Mouse (Mus musculus) forebrain, embryonic 11.5 days (tissue): ENCODE measurements around the gene Trim17. TPM values are rescaled to one million over a fixed set of nuclear protein-coding genes. Genes with fewer than 3 reads are reported as not detected.

Source experiments
- ATAC-seq: fragments of 200-750 bp; cut with Nextera tagmentation; replicated peaks from 2 replicates; pipeline ENCODE4 v1.8.0; 2017; ENCODE audit warnings: moderate TSS enrichment; ENCODE audit not compliant: low FRiP score
- DNase-seq: peaks from one replicate; pipeline ENCODE4 v3.0.0-alpha.2; 2017; ENCODE audit warnings: low spot score
- H3K27ac ChIP-seq: fragments of 300-500 bp; sonication (generic); 2 replicates; pipeline ENCODE4 v1.5.1; 2014; ENCODE audit warnings: low read depth, low read length
- H3K27me3 ChIP-seq: fragments of 300-500 bp; sonication (generic); 2 replicates; pipeline ENCODE4 v1.6.1; 2014; ENCODE audit warnings: mild to moderate bottlenecking, low read length, mixed read lengths; ENCODE audit not compliant: control insufficient read depth, insufficient read depth
- H3K36me3 ChIP-seq: fragments of 300-500 bp; sonication (generic); 2 replicates; pipeline ENCODE4 v1.6.1; 2014; ENCODE audit warnings: mild to moderate bottlenecking, low read length, moderate library complexity, mixed read lengths; ENCODE audit not compliant: control insufficient read depth, insufficient read depth
- H3K4me1 ChIP-seq: fragments of 300-500 bp; sonication (generic); replicated peaks from 2 replicates; pipeline ENCODE4 v1.6.1; 2014; ENCODE audit warnings: low read length, mixed read lengths; ENCODE audit not compliant: control insufficient read depth, insufficient read depth
- H3K4me2 ChIP-seq: fragments of 300-500 bp; sonication (generic); 2 replicates; pipeline ENCODE4 v1.6.1; 2014; ENCODE audit warnings: low read depth, mild to moderate bottlenecking, low read length, moderate library complexity, mixed read lengths; ENCODE audit not compliant: severe bottlenecking
- H3K4me3 ChIP-seq: fragments of 300-500 bp; sonication (generic); 2 replicates; pipeline ENCODE4 v1.5.1; 2014; ENCODE audit warnings: low read depth, low read length
- H3K9ac ChIP-seq: fragments of 300-500 bp; sonication (generic); 2 replicates; pipeline ENCODE4 v1.6.1; 2014; ENCODE audit warnings: low read length
- H3K9me3 ChIP-seq: fragments of 300-500 bp; sonication (generic); 2 replicates; pipeline ENCODE4 v1.6.1; 2016; ENCODE audit warnings: low read length, mixed read lengths; ENCODE audit not compliant: control insufficient read depth
- WGBS: fragments of 180-500 bp; shearing (Covaris S2); extraction: QIAGEN DNeasy Blood & Tissue Kit; methylation state at CpG from one replicate; pipeline ENCODE4 v1.1.7; 2014; 5-methylcytosine and 5-hydroxymethylcytosine counted together
- polyA plus RNA-seq: library from polyadenylated mRNA; unstranded; fragments of >200 nt; fragmentation: Nextera tagmentation; extraction: Ambion mirVana; gene quantifications from 2 replicates; pipeline ENCODE4 v1.2.1, GENCODE M21; 2014

The Trim17 gene
- polyA plus RNA-seq, 1 experiment from 2014 or later: 0.75 TPM

DNA sequence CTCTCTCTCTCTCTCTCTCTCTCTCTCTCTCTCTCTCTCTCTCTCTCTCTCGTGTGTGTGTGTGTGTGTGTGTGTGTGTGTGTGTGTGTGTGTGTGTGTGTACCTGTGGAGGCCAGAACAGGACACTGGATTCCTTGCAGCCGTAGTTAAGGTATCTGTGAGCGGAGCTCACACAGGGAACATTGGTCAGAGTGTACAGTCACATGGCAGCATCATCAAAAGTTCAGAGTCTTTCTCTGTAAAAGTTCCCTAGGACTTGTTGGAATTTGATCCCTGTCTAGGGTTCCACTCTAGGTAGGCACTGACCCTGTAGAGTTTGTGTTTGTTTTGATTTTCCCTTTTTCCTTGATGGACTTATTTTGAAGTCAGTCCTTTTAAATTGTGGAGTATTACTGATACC lies 27.8 kb upstream of the Trim17 start:
- 87% methylated on average over 2 of the region's 3 CpGs for WGBS
- Histone ChIP-seq H3K27ac (no peak overlapping the region), H3K9me3 (no peaks in the 10 kb centered on the region), H3K9ac (no peak overlapping the region), H3K4me3 (no peak overlapping the region), H3K4me2 (no peak overlapping the region), H3K27me3 (no peaks in the 10 kb centered on the region), H3K36me3 (peaks cover under 1% of the 10 kb centered on the region; the same call in 1 of the 2 replicates), H3K4me1 (no peaks in the 10 kb centered on the region)
- ATAC-seq (no peak), DNase-seq (no peak)

DNA sequence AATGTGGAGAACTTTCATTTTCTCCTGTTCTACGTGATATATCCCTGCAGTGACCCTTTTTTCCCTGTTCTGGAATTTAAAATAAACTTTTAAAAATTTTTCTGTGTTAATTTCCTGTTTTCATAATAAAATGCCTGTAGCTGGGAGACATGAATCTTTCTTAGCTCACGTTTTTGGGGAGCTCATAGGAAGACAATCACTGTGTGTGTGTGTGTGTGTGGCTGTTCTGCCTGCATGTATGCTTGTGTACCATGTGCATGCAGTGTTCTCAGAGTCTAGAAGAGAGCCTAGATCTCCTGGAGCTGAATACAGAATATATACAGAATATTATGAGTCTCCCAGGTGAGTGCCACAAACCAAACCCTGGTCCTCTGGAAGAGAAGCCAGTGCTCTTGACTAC lies 27.4 kb upstream of the Trim17 start:
- H3K36me3 ChIP-seq: peaks cover 4% of the 10 kb centered on the region; the same call in 1 of the 2 replicates

DNA sequence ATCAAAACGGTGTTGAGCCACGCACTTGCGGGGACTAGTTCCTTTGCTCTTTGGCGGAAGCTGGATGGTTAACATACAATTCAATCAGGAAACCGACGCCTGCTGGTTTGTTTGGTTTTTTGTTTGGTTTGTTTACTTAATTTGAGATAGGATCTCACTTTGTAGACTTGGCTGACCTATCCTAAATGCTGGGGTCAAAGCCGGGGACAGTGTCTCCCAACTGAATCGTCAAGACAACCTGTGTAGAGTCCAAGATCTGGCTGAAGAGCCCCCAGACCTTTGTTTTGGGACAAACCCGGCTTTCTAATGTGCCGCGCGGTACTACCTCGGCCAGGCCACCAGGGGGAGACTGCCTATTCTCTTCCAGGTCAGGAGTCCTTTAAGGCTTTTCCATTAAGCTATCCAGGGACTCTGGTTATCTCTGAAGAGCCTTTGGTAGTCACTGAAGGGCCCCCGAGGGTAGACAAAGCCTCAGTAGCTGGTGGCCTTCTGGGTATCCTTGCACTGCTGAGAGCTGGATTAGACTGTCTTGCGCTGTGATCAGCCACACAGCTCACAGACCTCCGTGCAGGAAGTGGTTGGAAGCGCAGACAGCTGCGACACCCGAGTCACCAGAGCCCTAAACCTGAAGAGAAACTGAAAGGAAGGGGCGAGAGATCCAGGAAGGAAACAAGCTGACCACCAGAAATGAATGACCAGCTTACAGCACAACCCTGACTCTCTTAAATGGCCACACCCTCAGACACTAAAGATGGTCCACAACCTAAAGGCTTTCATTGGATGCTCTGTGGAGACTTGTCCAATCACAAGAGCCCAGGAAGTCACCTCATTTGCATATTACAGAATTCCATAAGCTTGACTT lies 26.5 kb upstream of the Trim17 start:
- H3K4me3 ChIP-seq: no peak overlapping the region
- peak; percentile 88 for DNase-seq
- no peak overlapping the region for H3K27ac ChIP-seq
- H3K4me1 ChIP-seq: no peaks in the 10 kb centered on the region
- no peaks in the 10 kb centered on the region for H3K27me3 ChIP-seq
- no peaks in the 10 kb centered on the region for H3K9me3 ChIP-seq
- H3K36me3 ChIP-seq: peaks cover 8% of the 10 kb centered on the region; the same call in 1 of the 2 replicates
- H3K9ac ChIP-seq: 0 out of 2 replicates have a peak overlapping the region, but pooled peaks have one; percentile 2
- ATAC-seq: peak; percentile 72
- WGBS: 41% methylated on average over 20 of the region's 20 CpGs
- H3K4me2 ChIP-seq: 0 out of 2 replicates have a peak overlapping the region, but pooled peaks have one; percentile 0

More for the DNA sequence above, 27.4 kb upstream of the Trim17 start:
- H3K4me2 ChIP-seq: no peak overlapping the region
- DNase-seq (no peak), ATAC-seq (no peak)
- no peak overlapping the region for H3K27ac ChIP-seq
- H3K9ac ChIP-seq: no peak overlapping the region
- WGBS: 84% methylated on average over 2 of the region's 2 CpGs
- no peaks in the 10 kb centered on the region for H3K4me1 ChIP-seq
- H3K27me3 ChIP-seq: no peaks in the 10 kb centered on the region
- H3K9me3 ChIP-seq: no peaks in the 10 kb centered on the region
- H3K4me3 ChIP-seq: no peak overlapping the region

DNA sequence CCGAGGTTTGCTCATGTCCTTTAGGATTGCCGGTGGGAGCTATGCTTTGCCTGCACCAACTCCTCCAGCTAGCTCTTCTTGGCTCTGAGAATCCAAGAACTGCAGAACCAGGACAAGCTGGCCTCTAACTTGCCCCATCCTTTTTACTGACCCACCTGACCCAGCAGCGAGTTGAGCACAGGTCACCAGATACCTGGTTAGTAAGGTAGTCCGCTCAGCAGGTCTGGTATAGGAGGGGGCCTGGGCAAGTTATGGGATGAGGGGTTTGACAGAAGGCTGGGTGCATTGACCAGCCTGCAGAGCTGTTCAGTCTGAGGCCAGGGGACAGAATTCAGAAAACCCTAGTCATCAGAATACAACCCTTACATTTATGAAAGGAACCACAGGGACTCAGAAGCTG lies 25.4 kb upstream of the Trim17 start:
- Histone ChIP-seq H3K9me3 (no peaks in the 10 kb centered on the region), H3K36me3 (peaks cover 11% of the 10 kb centered on the region; the same call in 1 of the 2 replicates), H3K27ac (no peak overlapping the region), H3K9ac (no peak overlapping the region), H3K4me3 (no peak overlapping the region), H3K4me2 (no peak overlapping the region), H3K27me3 (no peaks in the 10 kb centered on the region), H3K4me1 (no peaks in the 10 kb centered on the region)
- DNase-seq (no peak), ATAC-seq (no peak)
- 80% methylated on average over 4 of the region's 4 CpGs for WGBS

DNA sequence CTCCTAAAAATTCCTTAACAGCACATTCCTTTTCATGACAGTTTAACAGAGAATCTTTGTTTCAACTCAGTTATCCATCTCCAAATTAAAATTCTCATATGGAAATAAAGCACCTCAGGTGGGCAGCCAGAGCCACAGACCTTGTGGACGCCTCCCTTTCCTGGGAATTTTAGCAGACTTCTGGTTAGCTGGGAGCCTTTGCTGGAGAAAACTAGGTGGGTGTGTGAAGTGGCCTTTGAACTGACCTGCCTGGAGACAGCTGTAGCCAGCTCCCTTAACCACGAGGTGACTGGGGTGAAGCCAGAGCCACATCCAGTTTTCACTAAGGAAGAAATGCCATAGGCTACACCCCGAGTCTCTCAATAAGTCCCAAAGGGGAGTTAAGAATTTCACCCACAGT lies 24.8 kb upstream of the Trim17 start:
- H3K4me2 ChIP-seq: no peak overlapping the region
- H3K27ac ChIP-seq: no peak overlapping the region
- 57% methylated on average over 3 of the region's 3 CpGs for WGBS
- no peak overlapping the region for H3K4me3 ChIP-seq
- no peaks in the 10 kb centered on the region for H3K27me3 ChIP-seq
- DNase-seq: no peak
- H3K4me1 ChIP-seq: no peaks in the 10 kb centered on the region
- H3K9ac ChIP-seq: no peak overlapping the region
- no peak for ATAC-seq
- peaks cover 11% of the 10 kb centered on the region; the same call in 1 of the 2 replicates for H3K36me3 ChIP-seq
- H3K9me3 ChIP-seq: no peaks in the 10 kb centered on the region

DNA sequence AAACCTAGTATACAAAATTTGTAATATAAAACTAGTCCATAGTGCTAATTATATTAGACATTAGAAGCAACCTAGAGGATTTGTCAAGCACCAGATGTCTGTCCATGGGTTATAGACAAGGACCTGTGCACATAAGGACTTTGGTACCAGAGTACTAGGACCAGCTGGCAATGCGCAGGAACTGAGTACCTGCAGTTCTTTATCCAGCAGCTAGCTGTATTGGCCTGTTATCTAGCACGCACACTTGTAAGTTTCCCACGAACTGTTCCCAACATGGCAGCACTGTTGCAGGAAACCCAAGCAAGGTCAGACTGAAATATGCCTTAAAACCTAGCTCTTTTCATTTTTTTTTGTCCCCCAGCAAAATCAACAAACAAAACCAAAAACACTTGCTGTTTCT lies 24.2 kb upstream of the Trim17 start:
- ATAC-seq (no peak), DNase-seq (no peak)
- Histone ChIP-seq H3K27ac (no peak overlapping the region), H3K27me3 (no peaks in the 10 kb centered on the region), H3K36me3 (peaks cover 11% of the 10 kb centered on the region; the same call in 1 of the 2 replicates), H3K4me1 (no peaks in the 10 kb centered on the region), H3K4me3 (no peak overlapping the region), H3K9ac (no peak overlapping the region), H3K4me2 (no peak overlapping the region), H3K9me3 (no peaks in the 10 kb centered on the region)
- WGBS: 96% methylated on average over 3 of the region's 3 CpGs

DNA sequence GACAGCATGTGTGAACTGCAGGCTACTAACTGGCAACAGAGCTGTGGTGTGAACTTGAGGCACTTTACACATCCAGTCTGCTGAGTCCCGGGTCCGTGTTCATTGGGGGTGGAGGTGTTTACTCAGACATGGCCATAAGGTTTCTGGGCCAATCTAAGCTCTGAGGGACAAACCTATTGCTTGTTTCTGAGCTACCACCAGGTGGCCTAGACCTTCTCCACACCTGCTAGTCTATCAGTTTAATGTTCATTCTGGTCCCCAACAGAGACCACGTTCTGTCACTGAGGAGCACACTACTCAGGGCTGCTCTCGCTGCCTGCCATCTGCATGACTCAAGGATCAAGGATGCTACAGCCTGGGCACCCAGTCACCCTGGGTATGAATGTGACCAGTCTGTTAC lies 22.9 kb upstream of the Trim17 start:
- no peak overlapping the region for H3K9ac ChIP-seq
- no peaks in the 10 kb centered on the region for H3K4me1 ChIP-seq
- H3K27ac ChIP-seq: no peak overlapping the region
- no peaks in the 10 kb centered on the region for H3K9me3 ChIP-seq
- no peak overlapping the region for H3K4me3 ChIP-seq
- no peak overlapping the region for H3K4me2 ChIP-seq
- no peaks in the 10 kb centered on the region for H3K27me3 ChIP-seq
- 78% methylated on average over 4 of the region's 4 CpGs for WGBS
- peaks cover 14% of the 10 kb centered on the region for H3K36me3 ChIP-seq
- ATAC-seq: no peak
- DNase-seq: no peak

DNA sequence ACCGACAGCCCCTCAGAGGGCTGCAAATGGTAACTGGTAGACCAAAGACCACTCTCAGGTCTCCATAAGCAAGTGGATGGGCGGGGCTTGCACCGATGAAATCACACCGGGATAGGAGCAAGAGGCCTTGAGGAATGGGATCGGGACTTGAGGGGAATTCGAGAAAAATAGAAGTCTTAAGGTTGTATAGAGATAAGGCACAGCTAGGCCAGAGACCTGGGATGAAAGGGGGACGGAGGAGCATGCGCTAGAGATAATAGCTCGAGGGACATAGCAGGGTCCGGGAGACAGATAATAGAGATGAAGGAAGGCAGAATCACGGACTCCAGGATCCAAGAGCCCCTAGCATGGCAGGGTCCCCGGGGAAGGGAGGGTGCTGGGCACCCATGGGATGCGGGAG lies 16.6 kb upstream of the Trim17 start:
- H3K9me3 ChIP-seq: no peaks in the 10 kb centered on the region
- peak overlapping the region; percentile 97 for H3K9ac ChIP-seq
- H3K4me3 ChIP-seq: peak overlapping the region; percentile 92
- peak overlapping the region; percentile 88; the same call in 1 of the 2 replicates for H3K27ac ChIP-seq
- ATAC-seq: no peak
- H3K4me2 ChIP-seq: peak overlapping the region; percentile 89
- 1% methylated on average over 12 of the region's 13 CpGs for WGBS
- H3K27me3 ChIP-seq: no peaks in the 10 kb centered on the region
- peaks cover 12% of the 10 kb centered on the region; the same call in 1 of the 2 replicates for H3K4me1 ChIP-seq
- DNase-seq: no peak
- H3K36me3 ChIP-seq: peaks cover 7% of the 10 kb centered on the region
